Mouse (Mus musculus) liver, adult 2 months (tissue): Measurements from ENCODE around the gene Ush1g. TPM values are rescaled to one million over a fixed set of nuclear protein-coding genes. Genes with fewer than 3 reads are reported as not detected.

Experiments used
- DNase-seq: peaks from one replicate; pipeline ENCODE4 v3.0.0-alpha.2; 2011; ENCODE audit warnings: low read depth, low spot score; ENCODE audit errors: extremely low read depth
- H3K27ac ChIP-seq: fragments of 200-500 bp; replicated peaks from 2 replicates; pipeline ENCODE4 v1.5.1; 2012; ENCODE audit warnings: low read depth, mild to moderate bottlenecking, control low read depth, inconsistent platforms, low read length; ENCODE audit not compliant: insufficient read depth
- H3K27me3 ChIP-seq: fragments of 200-500 bp; 2 replicates; pipeline ENCODE4 v1.6.1; 2012; ENCODE audit warnings: mild to moderate bottlenecking, moderate library complexity, low read length, inconsistent platforms; ENCODE audit not compliant: control insufficient read depth, insufficient read depth
- H3K36me3 ChIP-seq: fragments of 200-500 bp; 2 replicates; pipeline ENCODE4 v1.6.1; 2012; ENCODE audit warnings: low read length, inconsistent platforms; ENCODE audit not compliant: control insufficient read depth, insufficient read depth
- H3K4me1 ChIP-seq: fragments of 200-500 bp; 2 replicates; pipeline ENCODE4 v1.6.1; 2011; ENCODE audit warnings: low read length; ENCODE audit not compliant: control insufficient read depth, insufficient read depth
- H3K4me3 ChIP-seq: fragments of 200-500 bp; 2 replicates; pipeline ENCODE4 v1.5.1; 2011; ENCODE audit warnings: low read depth, mild to moderate bottlenecking, control low read depth, low read length, moderate library complexity; ENCODE audit not compliant: insufficient read depth
- H3K79me2 ChIP-seq: fragments of 200-500 bp; 2 replicates; pipeline ENCODE4 v1.6.1; 2012; ENCODE audit warnings: inconsistent platforms, mild to moderate bottlenecking, low read length, moderate library complexity; ENCODE audit not compliant: control insufficient read depth, insufficient read depth
- H3K9ac ChIP-seq: fragments of 200-500 bp; 2 replicates; pipeline ENCODE4 v1.6.1; 2012; ENCODE audit warnings: low read depth, mild to moderate bottlenecking, control low read depth, inconsistent platforms, low read length
- CTCF ChIP-seq: fragments of 200-500 bp; IDR thresholded peaks from 2 replicates; pipeline ENCODE4 v1.5.1; 2011; ENCODE audit warnings: low read depth, low read length, control low read depth
- POLR2A ChIP-seq: fragments of 200-500 bp; IDR thresholded peaks from 2 replicates; pipeline ENCODE4 v1.6.1; 2011; ENCODE audit warnings: low read length, control low read depth; ENCODE audit not compliant: insufficient read depth; ENCODE audit errors: extremely low read depth
- WGBS: fragments of 180-500 bp; shearing (Covaris S2); methylation state at CpG from one replicate; pipeline ENCODE4 v1.1.7; 2018; 5-methylcytosine and 5-hydroxymethylcytosine counted together
- polyA plus RNA-seq: library from polyadenylated mRNA; depleted of rRNA; stranded (reverse); fragments of >200 nt; gene quantifications from 2 replicates; pipeline ENCODE4 v1.2.3, GENCODE M21; 2012; rRNA removed
- total RNA-seq: library from RNA; depleted of rRNA; stranded (reverse); fragments of >200 nt; gene quantifications from 2 replicates; pipeline ENCODE4 v1.2.3, GENCODE M21; 2014; rRNA removed

Gene Ush1g
- total and polyA plus RNA-seq, 2 experiments: 0.28 to 0.50 TPM

DNA sequence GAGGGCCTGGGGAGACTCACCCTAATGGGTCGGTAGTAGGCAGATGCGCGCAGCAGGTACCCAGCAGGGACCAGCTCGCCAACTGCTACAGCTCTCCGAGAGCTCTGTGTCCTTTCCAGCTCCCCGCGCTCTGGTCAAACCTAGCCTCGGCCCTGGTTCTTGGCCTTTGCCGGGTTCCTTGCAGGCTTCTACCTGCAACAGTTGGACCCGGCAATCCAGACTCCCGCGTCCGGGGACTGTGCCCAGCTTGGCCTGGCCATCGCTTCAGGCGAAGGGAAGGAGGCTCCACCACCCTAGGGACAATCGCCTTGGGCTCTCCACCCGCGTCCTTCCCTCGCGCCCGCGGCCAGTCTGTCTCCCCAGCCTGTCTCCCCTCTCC lies 55.5 kb downstream of the Ush1g start:
- H3K27me3 ChIP-seq: peaks cover 12% of the 10 kb centered on the region
- no peaks in the 10 kb centered on the region; the same call in 1 of the 2 replicates for H3K4me1 ChIP-seq
- TF ChIP-seq CTCF (no peak), POLR2A (no peak)
- no peaks in the 10 kb centered on the region for H3K36me3 ChIP-seq
- no peak overlapping the region for H3K9ac ChIP-seq
- no peak for DNase-seq
- no peak overlapping the region for H3K4me3 ChIP-seq
- 3% methylated on average over 22 of the region's 22 CpGs for WGBS
- H3K79me2 ChIP-seq: no peaks in the 10 kb centered on the region
- H3K27ac ChIP-seq: no peak overlapping the region

DNA sequence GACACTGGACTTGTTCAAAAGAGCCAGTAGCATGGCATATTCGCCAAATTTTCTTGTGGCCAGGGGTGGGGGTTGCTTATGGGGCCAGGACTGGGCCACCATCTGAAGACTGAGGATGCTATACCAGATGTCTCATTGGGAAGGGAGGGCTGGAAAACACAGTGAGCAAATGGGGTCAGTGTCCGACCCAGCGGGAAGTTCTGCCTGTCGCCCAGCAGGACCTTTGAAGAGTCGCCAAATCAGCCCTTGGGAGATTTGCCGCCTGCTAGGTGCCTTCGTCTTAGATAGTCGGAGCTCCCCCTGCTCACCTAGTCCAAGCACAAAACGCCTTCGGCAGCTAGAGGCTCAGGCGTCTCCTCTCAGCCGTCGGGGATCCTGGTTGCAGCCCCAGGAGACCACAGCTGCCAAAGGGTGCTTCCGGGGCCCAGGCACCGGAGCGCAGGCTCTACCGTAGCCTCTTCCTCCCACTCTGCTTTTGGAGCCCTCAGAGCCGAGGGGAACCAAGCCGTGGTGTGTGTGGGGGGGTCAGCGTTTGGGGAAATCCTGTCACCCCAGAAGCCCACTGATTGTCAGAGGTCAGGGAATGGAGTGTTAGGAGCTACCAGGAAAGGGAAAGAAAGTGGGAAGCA lies 56.0 kb downstream of the Ush1g start:
- Histone ChIP-seq H3K27me3 (peaks cover 12% of the 10 kb centered on the region), H3K4me1 (no peaks in the 10 kb centered on the region; the same call in 1 of the 2 replicates), H3K79me2 (no peaks in the 10 kb centered on the region), H3K9ac (no peak overlapping the region), H3K36me3 (no peaks in the 10 kb centered on the region), H3K4me3 (no peak overlapping the region), H3K27ac (no peak overlapping the region)
- WGBS: 8% methylated on average over 20 of the region's 20 CpGs
- no peak for DNase-seq
- no peak for TF ChIP-seq CTCF
- no peak for TF ChIP-seq POLR2A

Other genes with a start within 250 kb of the Ush1g start
- 0.09 and 0.20 TPM in 2 replicates for gene Rab37, start 230.6 kb downstream of the Ush1g start, total RNA-seq
- 0.16 and 0.20 TPM in 2 replicates for gene Rab37, start 230.6 kb downstream of the Ush1g start, polyA plus RNA-seq
- 1.2 and 1.5 TPM in 2 replicates for gene Cd300lf, start 188.0 kb downstream of the Ush1g start, total RNA-seq
- 0.54 and 1.1 TPM in 2 replicates for gene Cd300lf, start 188.0 kb downstream of the Ush1g start, polyA plus RNA-seq
- 113 and 117 TPM in 2 replicates for gene Slc9a3r1, start 158.7 kb downstream of the Ush1g start, total RNA-seq
- gene Slc9a3r1, start 158.7 kb downstream of the Ush1g start, polyA plus RNA-seq: 130 and 177 TPM in 2 replicates
- gene Tmem104, start 134.6 kb downstream of the Ush1g start, total RNA-seq: 5.3 and 8.1 TPM in 2 replicates
- gene Tmem104, start 134.6 kb downstream of the Ush1g start, polyA plus RNA-seq: 8.7 and 9.1 TPM in 2 replicates
- 42.7 and 43.7 TPM in 2 replicates for gene Nat9, start 134.2 kb downstream of the Ush1g start, total RNA-seq
- gene Nat9, start 134.2 kb downstream of the Ush1g start, polyA plus RNA-seq: 28.7 and 35.2 TPM in 2 replicates
- under 0.01 TPM in 1 of 2 replicates, not detected in the other for gene Grin2c, start 54.8 kb downstream of the Ush1g start, total RNA-seq
- 0.05 and 0.07 TPM in 2 replicates for gene Grin2c, start 54.8 kb downstream of the Ush1g start, polyA plus RNA-seq
- 13.7 and 15.8 TPM in 2 replicates for gene Fdxr, start 45.0 kb downstream of the Ush1g start, total RNA-seq
- gene Fdxr, start 45.0 kb downstream of the Ush1g start, polyA plus RNA-seq: 28.3 and 28.4 TPM in 2 replicates
- 56.1 and 78.8 TPM in 2 replicates for gene Fads6, start 24.4 kb downstream of the Ush1g start, total RNA-seq
- 55.3 and 66.0 TPM in 2 replicates for gene Fads6, start 24.4 kb downstream of the Ush1g start, polyA plus RNA-seq
- gene Otop2, start 14.9 kb downstream of the Ush1g start, total RNA-seq: not detected in 2 replicates
- not detected in 2 replicates for gene Otop2, start 14.9 kb downstream of the Ush1g start, polyA plus RNA-seq
- gene Otop3, start 12.7 kb upstream of the Ush1g start, total RNA-seq: not detected in 2 replicates
- gene Otop3, start 12.7 kb upstream of the Ush1g start, polyA plus RNA-seq: not detected in 2 replicates
- gene Hid1, start 45.7 kb upstream of the Ush1g start, total RNA-seq: 0.55 and 1.3 TPM in 2 replicates
- 1.1 and 3.1 TPM in 2 replicates for gene Hid1, start 45.7 kb upstream of the Ush1g start, polyA plus RNA-seq
- gene Cdr2l, start 59.9 kb upstream of the Ush1g start, total RNA-seq: 1.3 and 1.4 TPM in 2 replicates
- 2.4 and 2.7 TPM in 2 replicates for gene Cdr2l, start 59.9 kb upstream of the Ush1g start, polyA plus RNA-seq
- 54.7 and 67.2 TPM in 2 replicates for gene Mrpl58, start 81.7 kb upstream of the Ush1g start, total RNA-seq
- 67.5 and 70.0 TPM in 2 replicates for gene Mrpl58, start 81.7 kb upstream of the Ush1g start, polyA plus RNA-seq
- gene Atp5h, start 97.9 kb upstream of the Ush1g start, total RNA-seq: 480 and 648 TPM in 2 replicates
- 103 and 134 TPM in 2 replicates for gene Atp5h, start 97.9 kb upstream of the Ush1g start, polyA plus RNA-seq
- 10.0 and 14.2 TPM in 2 replicates for gene Kctd2, start 98.1 kb upstream of the Ush1g start, total RNA-seq
- 18.2 and 21.1 TPM in 2 replicates for gene Kctd2, start 98.1 kb upstream of the Ush1g start, polyA plus RNA-seq
- gene Trim80, start 118.5 kb upstream of the Ush1g start, total RNA-seq: 0.74 and 0.94 TPM in 2 replicates
- 2.0 and 4.0 TPM in 2 replicates for gene Trim80, start 118.5 kb upstream of the Ush1g start, polyA plus RNA-seq
- 23.0 and 36.3 TPM in 2 replicates for gene Slc16a5, start 140.4 kb upstream of the Ush1g start, total RNA-seq
- 49.1 and 101 TPM in 2 replicates for gene Slc16a5, start 140.4 kb upstream of the Ush1g start, polyA plus RNA-seq
- 1.6 and 1.7 TPM in 2 replicates for gene Armc7, start 153.6 kb upstream of the Ush1g start, total RNA-seq
- gene Armc7, start 153.6 kb upstream of the Ush1g start, polyA plus RNA-seq: 3.2 and 4.0 TPM in 2 replicates
- gene Nt5c, start 169.8 kb upstream of the Ush1g start, total RNA-seq: 39.2 and 39.5 TPM in 2 replicates
- gene Nt5c, start 169.8 kb upstream of the Ush1g start, polyA plus RNA-seq: 29.6 and 32.6 TPM in 2 replicates
- 14.1 and 17.2 TPM in 2 replicates for gene Jpt1, start 192.3 kb upstream of the Ush1g start, total RNA-seq
- 25.1 and 28.4 TPM in 2 replicates for gene Jpt1, start 192.3 kb upstream of the Ush1g start, polyA plus RNA-seq
- 106 and 107 TPM in 2 replicates for gene Sumo2, start 214.2 kb upstream of the Ush1g start, total RNA-seq
- 24.0 and 27.2 TPM in 2 replicates for gene Sumo2, start 214.2 kb upstream of the Ush1g start, polyA plus RNA-seq
- 21.8 and 24.3 TPM in 2 replicates for gene Nup85, start 242.4 kb upstream of the Ush1g start, total RNA-seq
- 21.9 and 22.4 TPM in 2 replicates for gene Nup85, start 242.4 kb upstream of the Ush1g start, polyA plus RNA-seq